Mouse (Mus musculus) heart, adult 2 months (tissue): Measurements from ENCODE around the gene St7. TPM values are rescaled to one million over a fixed set of nuclear protein-coding genes. Genes with fewer than 3 reads are reported as not detected.

ENCODE experiments used
- DNase-seq, 2 experiments: peaks; one replicate each; pipeline ENCODE4 v3.0.0; 2021
- H3K27ac ChIP-seq: fragments of 200-600 bp; 2 replicates; pipeline ENCODE4 v1.8.1; 2022
- H3K27me3 ChIP-seq: fragments of 200-500 bp; 2 replicates; pipeline ENCODE4 v1.6.1; 2012; ENCODE audit warnings: mild to moderate bottlenecking, low read length, inconsistent platforms, mixed read lengths; ENCODE audit not compliant: control insufficient read depth, insufficient read depth
- H3K36me3 ChIP-seq: fragments of 200-500 bp; 2 replicates; pipeline ENCODE4 v1.6.1; 2012; ENCODE audit warnings: low read length, inconsistent platforms; ENCODE audit not compliant: control insufficient read depth, insufficient read depth
- H3K4me1 ChIP-seq: fragments of 200-500 bp; 2 replicates; pipeline ENCODE4 v1.6.1; 2011; ENCODE audit warnings: low read length; ENCODE audit not compliant: control insufficient read depth, insufficient read depth
- H3K4me3 ChIP-seq: fragments of 200-600 bp; 2 replicates; pipeline ENCODE4 v1.8.1; 2022
- H3K79me2 ChIP-seq: fragments of 200-500 bp; replicated peaks from 2 replicates; pipeline ENCODE4 v1.6.1; 2012; ENCODE audit warnings: mild to moderate bottlenecking, inconsistent platforms, low read length, moderate library complexity, mixed read lengths; ENCODE audit not compliant: control insufficient read depth, insufficient read depth
- H3K9ac ChIP-seq: fragments of 200-500 bp; 2 replicates; pipeline ENCODE4 v1.6.1; 2012; ENCODE audit warnings: low read depth, mild to moderate bottlenecking, control low read depth, inconsistent platforms, low read length, mixed read lengths
- CTCF ChIP-seq: fragments of 200-600 bp; IDR thresholded peaks from 2 replicates; pipeline ENCODE4 v1.8.1; 2022; ENCODE audit warnings: antibody characterized with exemption, mild to moderate bottlenecking, moderate library complexity
- EP300 ChIP-seq: fragments of 200-500 bp; IDR thresholded peaks from 2 replicates; pipeline ENCODE4 v1.6.1; 2011; ENCODE audit warnings: low read depth, low read length, control low read depth; ENCODE audit not compliant: insufficient read depth
- POLR2A ChIP-seq: fragments of 200-500 bp; IDR thresholded peaks from 2 replicates; pipeline ENCODE4 v1.6.1; 2011; ENCODE audit warnings: mild to moderate bottlenecking, low read depth, low read length, control low read depth; ENCODE audit not compliant: insufficient read depth
- WGBS: fragments of 180-500 bp; shearing (Covaris S2); methylation state at CpG from one replicate; pipeline ENCODE4 v1.1.7; 2018; 5-methylcytosine and 5-hydroxymethylcytosine counted together
- intact Hi-C: fragments of 180-260 bp; cut with DNase I; formaldehyde crosslinking; loops from one replicate; pipeline ENCODE4 v1.15.1; 2025
- polyA plus RNA-seq: library from polyadenylated mRNA; depleted of rRNA; stranded (reverse); fragments of >200 nt; gene quantifications from 2 replicates; pipeline ENCODE4 v1.2.3, GENCODE M21; 2012
- total RNA-seq, 2 experiments: library from RNA; stranded (reverse); gene quantifications; 2 replicates each; pipeline ENCODE4 v1.2.3; 2021

St7 gene
- total and polyA plus RNA-seq, 3 experiments, result 12.0 to 19.5 (median 16.9) TPM

- H3K36me3 ChIP-seq, result no peaks in the 10 kb centered on the region
- H3K27ac ChIP-seq, result no peak overlapping the region
- no peaks in the 10 kb centered on the region for H3K27me3 ChIP-seq
- H3K9ac ChIP-seq, result no peak overlapping the region
- TF ChIP-seq CTCF (no peak), EP300 (no peak), POLR2A (no peak)
- no peaks in the 10 kb centered on the region for H3K79me2 ChIP-seq
- no peak for DNase-seq
- H3K4me3 ChIP-seq, result no peak overlapping the region
- intact Hi-C loops, result no loop called here
- H3K4me1 ChIP-seq, result no peaks in the 10 kb centered on the region
- 64% methylated on average over 6 of the region's 6 CpGs for WGBS
Measured at GRCm38 (mm10) chr6:17680266-17680925, 12.3 kb upstream of the St7 start.

- no peaks in the 10 kb centered on the region for H3K27me3 ChIP-seq
- TF ChIP-seq POLR2A (no peak), CTCF (no peak), EP300 (no peak)
- no peak overlapping the region for H3K27ac ChIP-seq
- H3K9ac ChIP-seq, result no peak overlapping the region
- no peaks in the 10 kb centered on the region for H3K79me2 ChIP-seq
- DNase-seq, result no peak
- no peaks in the 10 kb centered on the region for H3K4me1 ChIP-seq
- H3K36me3 ChIP-seq, result no peaks in the 10 kb centered on the region
- WGBS, result 98% methylated on average over 8 of the region's 8 CpGs
- intact Hi-C loops, result no loop called here
- no peak overlapping the region for H3K4me3 ChIP-seq
Measured at GRCm38 (mm10) chr6:17681810-17682209, 10.9 kb upstream of the St7 start.

GRCm38 (mm10) chr6:17688676-17689075 is 4.1 kb upstream of the St7 start:
- intact Hi-C loops, result no loop called here
- 72% methylated on average over 5 of the region's 5 CpGs for WGBS
- Histone ChIP-seq H3K4me3 (no peak overlapping the region), H3K9ac (no peak overlapping the region), H3K79me2 (no peaks in the 10 kb centered on the region), H3K27me3 (no peaks in the 10 kb centered on the region), H3K27ac (no peak overlapping the region), H3K4me1 (no peaks in the 10 kb centered on the region; the same call in none of the 2 replicates), H3K36me3 (no peaks in the 10 kb centered on the region)
- no peak for TF ChIP-seq CTCF
- DNase-seq, result no peak

DNA sequence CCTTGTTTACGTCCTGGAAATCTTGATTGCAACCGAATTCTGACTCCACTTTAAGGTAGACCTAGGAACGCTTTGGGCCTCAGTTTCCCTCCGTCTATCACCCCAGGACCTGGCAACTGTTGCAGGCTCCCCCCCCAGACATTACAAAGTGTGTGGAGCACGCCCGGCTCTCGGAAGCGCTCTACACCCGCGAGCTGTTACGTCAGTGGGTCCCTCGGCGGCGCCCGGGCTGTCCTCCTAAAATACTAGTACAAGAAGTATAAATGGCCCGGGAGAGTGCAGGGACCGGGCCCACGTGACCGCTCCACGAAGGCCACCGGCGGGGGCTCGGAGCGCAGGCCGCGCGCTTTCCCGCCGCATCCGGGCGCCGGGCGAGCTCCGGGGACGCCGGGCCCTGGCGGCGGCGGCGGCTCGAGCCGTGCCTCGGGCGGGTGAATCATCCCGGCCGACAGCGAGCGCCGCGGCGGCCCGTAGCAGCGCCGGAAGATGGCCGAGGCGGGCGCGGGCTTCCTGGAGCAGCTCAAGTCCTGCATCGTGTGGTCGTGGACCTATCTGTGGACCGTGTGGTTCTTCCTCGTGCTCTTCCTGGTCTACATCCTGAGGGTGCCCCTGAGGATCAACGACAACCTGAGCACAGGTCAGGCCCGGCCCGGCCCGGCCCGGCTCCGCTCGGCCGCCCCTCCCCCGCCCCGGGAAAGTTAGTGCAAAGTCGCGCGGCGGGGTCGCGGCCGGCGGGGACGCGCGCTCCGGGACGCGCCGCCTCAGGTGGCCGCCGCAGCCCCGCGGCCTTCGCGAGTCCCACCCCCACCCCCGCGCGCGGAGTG is 1.2 kb downstream of the St7 start:
- H3K27ac ChIP-seq, result peak overlapping the region; percentile 92
- no peaks in the 10 kb centered on the region for H3K79me2 ChIP-seq
- no peak for TF ChIP-seq CTCF
- no peak for TF ChIP-seq POLR2A
- TF ChIP-seq EP300, result no peak
- under 1% methylated on average over 96 of the region's 97 CpGs for WGBS
- no peaks in the 10 kb centered on the region for H3K36me3 ChIP-seq
- peak; percentile 85 to 86 for DNase-seq
- peak overlapping the region; percentile 83 for H3K4me3 ChIP-seq
- H3K27me3 ChIP-seq, result no peaks in the 10 kb centered on the region
- peak overlapping the region; percentile 93 for H3K9ac ChIP-seq
- no peaks in the 10 kb centered on the region; the same call in none of the 2 replicates for H3K4me1 ChIP-seq
- intact Hi-C loops, result loop anchor here (2.0 to 5.0 kb wide), 2 partner anchors 19 to 57 kb away; partner anchors contain the start of gene Capza2

GRCm38 (mm10) chr6:17694550-17694951 is 1.8 kb downstream of the St7 start:
- TF ChIP-seq EP300, result peak; percentile 62; the same call in 1 of the 2 replicates
- peak; percentile 64 for TF ChIP-seq CTCF
- 0 out of 2 replicates have a peak, but pooled peaks have one; percentile 36 for TF ChIP-seq POLR2A
- Histone ChIP-seq H3K4me1 (no peaks in the 10 kb centered on the region; the same call in none of the 2 replicates), H3K9ac (peak overlapping the region; percentile 93), H3K27ac (peak overlapping the region; percentile 92), H3K36me3 (no peaks in the 10 kb centered on the region), H3K4me3 (peak overlapping the region; percentile 83), H3K79me2 (no peaks in the 10 kb centered on the region), H3K27me3 (no peaks in the 10 kb centered on the region)
- peak; percentile 87 for DNase-seq
- intact Hi-C loops, result loop anchor here (2.0 to 5.0 kb wide), 2 partner anchors 20 to 57 kb away; partner anchors contain the start of gene Capza2
- 1% methylated on average over 46 of the region's 46 CpGs for WGBS

DNA sequence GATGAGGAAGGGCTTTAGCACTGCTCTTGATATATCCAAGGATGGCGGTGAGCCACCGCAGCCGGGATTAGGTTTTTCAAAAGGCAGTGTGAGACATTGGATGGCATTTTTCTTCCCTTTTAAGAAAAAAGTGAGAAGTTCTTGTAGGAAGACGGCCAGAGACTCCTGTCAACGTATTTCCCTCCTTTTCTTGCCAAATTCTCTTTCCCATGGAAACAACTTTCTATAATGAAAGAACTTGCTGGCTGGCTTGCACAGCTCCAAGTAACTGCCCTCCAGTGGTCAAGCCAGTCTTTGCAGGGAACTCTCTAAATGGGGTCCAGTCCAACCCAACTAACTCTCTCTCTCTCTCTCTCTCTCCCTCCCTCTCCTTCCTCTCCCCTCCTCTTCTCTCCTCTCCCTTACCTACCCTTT is 3.6 kb downstream of the St7 start:
- intact Hi-C loops, result no loop called here
- Histone ChIP-seq H3K27ac (no peak overlapping the region), H3K4me1 (no peaks in the 10 kb centered on the region), H3K27me3 (no peaks in the 10 kb centered on the region), H3K36me3 (no peaks in the 10 kb centered on the region), H3K79me2 (0 out of 2 replicates have a peak, but pooled peaks cover 1% of the 10 kb centered on the region), H3K9ac (no peak overlapping the region), H3K4me3 (no peak overlapping the region)
- DNase-seq, result peak; percentile 52 to 60
- WGBS, result 47% methylated on average over 5 of the region's 5 CpGs
- TF ChIP-seq CTCF (peak; percentile 82), EP300 (no peak)
